Mouse (Mus musculus) heart, adult 8-10 months (tissue): ENCODE measurements around the gene Fn3krp. TPM values are rescaled to one million over a fixed set of nuclear protein-coding genes. Genes with fewer than 3 reads are reported as not detected.

ENCODE experiments used
- DNase-seq: peaks from one replicate; pipeline ENCODE4 v3.0.0; 2022; ENCODE audit warnings: low spot score
- microRNA-seq: library from miRNA; unstranded; fragments of <30 nt; microRNA quantifications from one replicate; pipeline ENCODE4 v1.2.0, GENCODE M21; 2022
- total RNA-seq, 4 experiments: library from RNA; stranded (reverse); gene quantifications; 2 replicates each; pipeline ENCODE4 v1.2.4; 2022

The Fn3krp gene
- total RNA-seq, 4 experiments from 2014 or later = 4.8 to 6.5 (median 5.4) TPM

DNA sequence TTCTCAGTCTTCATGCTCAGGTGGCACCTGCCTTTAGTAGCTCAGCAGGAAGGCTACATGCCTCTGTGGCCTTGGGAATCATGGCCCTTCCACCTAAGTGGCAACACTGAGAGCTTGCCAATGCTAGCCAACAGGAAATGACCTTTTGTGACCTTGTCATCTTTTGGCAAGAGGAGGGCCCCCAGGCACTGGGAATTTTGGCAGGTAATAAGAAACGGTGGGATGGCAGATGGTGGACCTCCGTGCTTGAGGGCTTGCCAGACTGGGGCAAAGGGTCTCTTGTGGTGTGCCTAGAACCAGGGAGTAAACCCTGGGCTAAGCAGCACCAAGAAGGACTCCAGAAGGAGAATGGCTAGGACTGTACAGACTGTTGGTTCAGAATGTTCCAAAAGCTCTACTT lies 20.9 kb downstream of the Fn3krp start:
- DNase-seq = no peak

DNA sequence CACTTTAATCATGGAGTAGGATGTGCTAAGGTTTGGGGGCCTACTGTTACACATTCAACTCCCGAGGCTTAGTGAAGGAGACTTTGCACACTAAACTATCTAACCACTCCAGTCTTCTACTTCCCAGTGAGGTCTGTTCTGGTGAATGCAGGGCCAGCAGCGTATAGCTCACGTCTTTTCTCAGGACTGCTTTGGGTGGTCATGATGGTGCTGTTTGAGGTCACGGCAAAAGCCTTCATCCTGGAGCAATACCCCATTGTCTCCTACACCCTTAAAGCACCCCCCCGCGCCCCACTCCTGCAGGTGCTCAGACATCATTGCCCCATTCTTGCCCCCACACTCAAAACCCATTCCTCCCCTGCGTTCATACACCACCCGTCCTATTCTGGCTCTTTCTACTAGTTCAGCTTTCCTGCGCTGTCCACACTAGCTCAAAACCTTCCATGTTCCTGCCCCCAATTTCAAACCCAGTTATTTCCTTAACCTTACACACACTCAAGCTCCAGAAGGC lies 30.1 kb downstream of the Fn3krp start:
- no peak for DNase-seq

GRCm38 (mm10) chr11:121451753-121452635 lies 30.8 kb downstream of the Fn3krp start, which contains the start of gene Tbcd:
Tbcd (plus strand) TSS chr11:121451949.
- DNase-seq = peak; percentile 95

GRCm38 (mm10) chr11:121457874-121458273 lies 36.7 kb downstream of the Fn3krp start:
- DNase-seq = no peak

DNA sequence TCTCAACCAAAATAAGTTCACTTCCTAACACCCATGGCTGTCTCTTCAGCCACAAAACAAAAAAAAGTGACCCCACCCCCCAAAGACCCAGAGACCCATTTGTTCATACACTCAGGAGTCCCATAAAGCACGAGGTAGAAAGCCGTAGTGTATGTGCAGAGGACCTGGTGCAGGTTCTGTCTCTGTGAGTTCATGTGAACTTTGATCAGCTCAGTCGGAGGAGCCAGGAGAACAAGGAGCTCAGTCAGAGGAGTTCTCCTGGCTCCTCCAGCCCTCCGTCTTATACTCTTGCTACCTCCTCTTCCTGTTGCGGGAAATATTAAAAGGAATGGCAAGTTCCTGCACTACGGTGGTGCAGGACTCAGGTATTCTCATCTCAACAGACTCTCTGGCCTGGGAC lies 46.2 kb downstream of the Fn3krp start:
- DNase-seq = no peak

DNA sequence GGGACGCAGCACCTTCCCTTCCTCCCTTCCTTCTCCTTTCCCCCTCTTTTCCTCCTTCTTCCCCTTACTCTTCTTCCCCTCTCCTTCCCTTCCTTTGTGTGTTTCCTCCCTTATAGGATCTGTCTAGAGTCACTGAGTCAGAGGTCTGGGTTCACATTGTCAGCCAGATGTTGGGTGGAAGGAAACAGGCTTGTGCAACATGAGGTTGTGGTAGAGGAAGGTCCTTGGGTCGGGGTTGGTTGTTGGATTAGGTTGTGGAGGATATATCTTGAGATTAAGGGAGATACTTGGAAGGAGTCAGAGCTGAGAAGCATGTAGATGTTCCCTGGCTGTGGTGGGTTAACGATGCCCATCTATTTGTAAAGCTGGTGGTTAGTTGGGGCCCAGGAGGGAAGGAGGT lies 53.6 kb downstream of the Fn3krp start:
- DNase-seq = no peak

GRCm38 (mm10) chr11:121475699-121476415 lies 54.7 kb downstream of the Fn3krp start:
- DNase-seq = peak; percentile 62

DNA sequence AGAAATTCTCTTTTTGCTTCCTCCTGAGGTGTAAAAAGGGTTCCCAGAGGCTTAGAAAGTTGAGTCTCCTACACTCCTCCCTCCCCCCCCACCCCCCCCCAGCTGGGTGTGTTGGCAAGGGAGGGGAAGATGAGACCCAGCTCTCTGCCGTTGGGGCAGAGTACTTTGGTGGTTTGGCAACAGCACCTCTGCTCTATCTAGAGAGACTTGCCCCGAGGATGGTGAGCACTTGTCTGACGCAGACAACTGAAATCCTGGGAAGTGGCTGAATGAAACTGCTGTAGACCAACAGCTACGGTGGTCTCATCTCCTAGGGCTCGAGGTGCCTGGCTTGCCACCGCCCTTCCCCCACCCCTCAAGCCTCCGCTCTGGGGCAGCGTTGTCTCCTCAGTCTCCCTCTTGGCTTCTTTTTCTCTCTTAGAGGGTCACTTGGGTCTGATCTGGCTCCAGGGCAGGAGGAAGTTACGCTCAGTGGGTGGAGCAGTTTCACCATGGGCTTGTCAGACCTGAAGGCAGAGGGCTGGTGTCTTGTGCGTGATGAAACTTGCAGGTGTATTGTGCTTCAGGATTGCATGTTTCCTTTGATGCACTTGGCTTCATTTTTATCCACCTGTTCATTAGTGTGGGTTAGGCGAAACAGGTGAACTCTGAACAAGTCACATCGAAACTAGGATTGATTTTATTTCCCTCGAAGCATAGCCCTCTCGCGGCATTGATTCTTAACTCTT lies 58.4 kb downstream of the Fn3krp start:
- DNase-seq = no peak

Small RNA genes within 50 kb of the gene (microRNA-seq; reads per million reads assigned to microRNA genes)
- not detected for gene Mir7236

Other genes with a start within 250 kb of the Fn3krp start
- 10 to 100 TPM in 1 of 4 experiments, 1 to 10 TPM in 3; 8.3 to 10.3 (median 8.8) TPM for gene Hexdc, start 217.0 kb upstream of the Fn3krp start, total RNA-seq
- gene Ogfod3, start 216.7 kb upstream of the Fn3krp start, total RNA-seq = 10 to 100 TPM; 14.6 to 18.5 (median 16.0) TPM
- gene Cybc1, start 192.1 kb upstream of the Fn3krp start, total RNA-seq = 1 to 10 TPM; 6.7 to 8.1 (median 7.4) TPM
- 100 to 1,000 TPM in 1 of 4 experiments, 10 to 100 TPM in 3; 81.7 to 123 (median 97.8) TPM for gene Narf, start 184.1 kb upstream of the Fn3krp start, total RNA-seq
- gene Foxk2, start 161.4 kb upstream of the Fn3krp start, total RNA-seq = 10 to 100 TPM; 16.2 to 23.1 (median 18.9) TPM
- gene Wdr45b, start 67.0 kb upstream of the Fn3krp start, total RNA-seq = 10 to 100 TPM; 32.1 to 35.4 (median 32.7) TPM
- 1 to 10 TPM; 1.0 to 3.4 (median 2.2) TPM for gene Rab40b, start 33.1 kb upstream of the Fn3krp start, total RNA-seq
- gene Fn3k, start 13.5 kb downstream of the Fn3krp start, total RNA-seq = 10 to 100 TPM; 26.4 to 33.5 (median 30.8) TPM
- gene Tbcd, start 30.5 kb downstream of the Fn3krp start, total RNA-seq = 10 to 100 TPM; 11.7 to 13.9 (median 12.5) TPM
- gene Zfp750, start 97.9 kb downstream of the Fn3krp start, total RNA-seq = under 1 TPM; 0.24 to 0.35 (median 0.25) TPM